Mouse (Mus musculus) ovary, adult 18-20 months (tissue): ENCODE results near the gene Plb1.

Experiments used
- DNase-seq: peaks from one replicate; pipeline ENCODE4 v3.0.0; 2022; ENCODE audit warnings: low spot score, mixed read lengths

The Plb1 gene

GRCm38 (mm10) chr5:32245385-32245784 is 12.9 kb downstream of the Plb1 start:
- no peak for DNase-seq

DNA sequence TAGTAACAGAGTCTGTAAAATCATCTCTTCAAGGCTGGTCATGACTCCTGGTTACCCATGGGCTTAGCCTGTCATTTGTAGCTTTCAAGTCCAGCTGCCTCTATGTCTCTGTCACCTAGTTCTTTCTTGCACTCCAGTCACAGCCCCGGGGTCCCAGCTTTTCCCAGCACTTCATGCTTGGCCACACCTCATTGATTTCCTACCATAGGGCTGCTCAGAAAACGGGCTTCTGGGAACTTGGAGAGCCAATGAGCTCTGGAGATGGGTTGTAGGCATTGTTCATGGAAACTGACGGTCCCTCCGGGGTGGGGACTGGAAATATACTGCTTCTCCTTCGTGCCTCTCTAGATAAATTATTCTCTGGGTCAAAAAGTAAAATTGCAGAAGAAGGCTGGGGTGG is 28.2 kb downstream of the Plb1 start:
- no peak for DNase-seq

DNA sequence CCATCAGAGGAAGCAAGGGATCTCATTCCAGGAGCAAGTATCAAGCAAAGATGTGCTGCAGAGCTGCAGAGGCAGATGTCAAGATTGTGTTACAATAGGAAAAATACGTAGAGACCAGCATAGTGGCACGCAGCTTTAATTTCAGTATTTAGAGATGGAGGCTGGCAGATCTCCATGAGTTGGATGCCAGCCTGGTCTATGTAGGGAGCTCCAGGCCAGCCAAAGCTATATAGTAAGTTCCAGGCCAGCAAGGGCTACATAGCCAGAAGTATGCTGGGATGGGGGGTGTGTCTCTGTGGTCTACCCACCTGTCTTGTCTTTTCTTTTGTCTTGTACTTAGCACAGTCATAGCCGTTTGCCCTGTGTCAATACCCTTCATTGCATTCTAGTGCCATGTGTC is 28.7 kb downstream of the Plb1 start:
- DNase-seq: no peak

- DNase-seq: no peak
Measured at GRCm38 (mm10) chr5:32262534-32262933, 30.0 kb downstream of the Plb1 start.

GRCm38 (mm10) chr5:32272502-32272901 is 40.0 kb downstream of the Plb1 start:
- no peak for DNase-seq

- DNase-seq: no peak
Measured at GRCm38 (mm10) chr5:32278000-32278694, 45.6 kb downstream of the Plb1 start.

GRCm38 (mm10) chr5:32280066-32280465 is 47.6 kb downstream of the Plb1 start:
- no peak for DNase-seq

DNA sequence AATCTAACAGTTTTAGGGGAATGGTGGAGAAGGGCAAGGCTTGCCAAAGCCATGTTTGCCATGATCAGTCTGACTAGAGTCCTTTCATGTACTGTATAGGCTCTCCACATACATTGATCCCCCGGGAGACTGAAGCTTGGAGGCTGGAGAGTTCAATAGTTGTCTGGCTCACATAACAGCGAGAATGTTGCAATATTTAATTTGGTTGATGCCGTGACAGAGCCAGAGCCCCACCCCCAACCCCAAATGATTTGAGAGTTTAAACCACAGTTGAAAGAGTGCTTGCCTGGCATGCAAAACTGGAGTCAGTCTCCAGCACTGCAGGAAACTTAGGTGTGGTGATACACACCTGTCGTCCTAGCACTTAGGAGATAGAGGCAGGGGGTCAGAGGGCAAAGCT is 49.8 kb downstream of the Plb1 start:
- no peak for DNase-seq

DNA sequence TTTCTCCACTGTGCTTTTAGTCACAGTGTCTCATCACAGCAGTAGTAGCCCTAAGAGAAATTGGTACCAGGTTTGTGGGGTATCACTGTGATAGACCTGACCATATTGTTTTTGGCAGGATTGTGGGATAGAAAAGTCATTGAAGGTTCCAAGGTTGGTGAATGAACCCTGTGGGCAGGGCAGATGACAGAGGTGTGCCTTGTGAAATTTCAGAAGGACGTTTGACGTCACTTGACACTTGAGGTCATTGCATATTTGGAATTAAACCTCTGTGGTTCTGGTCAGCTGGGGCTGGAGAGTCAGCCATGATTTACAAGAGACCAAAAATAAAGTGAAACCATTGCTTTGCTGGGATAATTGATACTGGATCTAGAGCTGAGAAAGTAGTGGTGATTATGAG is 50.9 kb downstream of the Plb1 start:
- no peak for DNase-seq

- DNase-seq: no peak
Measured at GRCm38 (mm10) chr5:32286315-32286714, 53.8 kb downstream of the Plb1 start.

GRCm38 (mm10) chr5:32288021-32288420 is 55.5 kb downstream of the Plb1 start:
- DNase-seq: no peak

DNA sequence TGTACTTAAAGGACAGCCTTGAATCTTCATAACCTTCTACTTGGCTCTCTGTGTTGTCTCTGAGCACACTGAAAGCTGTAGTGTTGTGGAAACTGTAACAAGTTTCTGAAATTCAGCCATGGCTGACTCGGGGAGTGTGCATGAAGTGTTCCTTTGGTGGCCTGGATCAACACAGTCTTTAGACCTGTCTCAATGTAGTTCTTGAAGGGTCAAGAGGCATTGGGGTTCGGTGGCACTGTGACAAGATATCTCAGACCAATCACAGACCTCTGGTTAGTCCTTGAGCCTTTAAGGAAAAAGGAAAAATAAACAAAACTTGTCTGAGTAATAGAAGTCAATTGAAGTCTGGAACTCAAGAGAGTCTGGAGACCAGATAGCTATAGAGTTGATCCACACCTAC is 58.8 kb downstream of the Plb1 start:
- no peak for DNase-seq

DNA sequence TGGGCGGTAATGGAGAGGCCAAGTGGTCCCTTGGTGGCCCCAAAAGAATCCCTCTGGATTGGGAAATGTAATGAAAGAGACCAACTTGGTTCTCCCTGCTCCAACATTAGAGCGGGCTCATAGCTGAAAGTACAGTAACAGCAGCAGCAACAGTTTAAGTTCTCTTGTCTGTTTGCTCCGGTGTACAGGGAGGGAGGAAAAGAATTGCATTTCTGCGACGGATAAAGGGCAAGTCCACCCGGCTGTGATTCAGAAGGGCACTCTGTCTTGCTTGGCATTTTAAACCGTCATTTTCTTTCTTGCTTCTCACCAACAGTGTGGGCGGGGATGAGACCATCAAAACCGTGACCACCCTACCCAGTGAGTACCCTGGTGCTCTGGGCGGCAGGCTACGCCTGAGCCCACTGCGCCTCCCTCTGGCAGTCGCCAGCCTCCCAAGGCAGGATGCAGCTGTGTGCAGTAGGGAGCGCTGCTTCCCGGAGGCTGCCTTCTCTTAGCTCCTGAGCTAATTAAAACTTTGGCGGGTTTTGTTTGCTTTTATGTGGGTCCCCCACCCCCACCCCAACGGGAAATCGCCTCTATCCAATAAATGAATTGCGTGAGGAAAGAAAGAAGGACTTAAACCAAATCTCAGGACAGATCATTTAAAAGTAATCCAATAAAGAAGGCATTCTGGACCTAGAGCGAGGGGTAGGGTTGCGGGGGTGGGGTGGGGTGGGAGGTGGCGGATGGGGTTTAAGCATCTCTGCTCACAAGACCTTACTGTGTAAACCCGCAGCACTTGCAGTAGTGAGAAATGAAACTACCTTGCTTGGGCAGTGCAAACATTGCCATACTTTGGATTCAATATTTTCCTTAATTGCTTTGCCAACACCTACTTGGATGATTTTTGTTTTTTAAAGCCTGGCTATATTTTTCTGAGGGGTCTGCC is 70.7 kb downstream of the Plb1 start:
- DNase-seq: peak; percentile 24

DNA sequence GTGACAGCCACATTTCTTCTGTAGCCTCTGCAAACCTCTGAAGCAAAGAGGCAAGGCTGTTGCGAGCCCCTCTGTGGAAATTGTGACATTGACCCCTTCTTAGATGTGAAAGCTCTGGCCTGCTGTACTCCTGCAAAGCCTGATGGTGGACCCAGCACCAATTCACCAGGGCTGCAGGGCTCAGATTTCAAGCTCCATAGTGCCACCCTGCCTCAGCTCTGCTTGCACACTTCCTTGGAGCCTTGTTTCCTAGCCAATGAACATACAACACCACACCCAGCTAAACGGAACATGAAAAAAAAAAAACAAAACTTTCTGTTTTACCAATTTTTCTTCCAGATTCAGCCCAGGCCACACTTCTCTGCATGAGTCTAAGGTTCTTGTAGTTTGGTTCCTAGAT is 74.6 kb downstream of the Plb1 start:
- DNase-seq: no peak

GRCm38 (mm10) chr5:32308647-32309046 is 76.1 kb downstream of the Plb1 start:
- no peak for DNase-seq

DNA sequence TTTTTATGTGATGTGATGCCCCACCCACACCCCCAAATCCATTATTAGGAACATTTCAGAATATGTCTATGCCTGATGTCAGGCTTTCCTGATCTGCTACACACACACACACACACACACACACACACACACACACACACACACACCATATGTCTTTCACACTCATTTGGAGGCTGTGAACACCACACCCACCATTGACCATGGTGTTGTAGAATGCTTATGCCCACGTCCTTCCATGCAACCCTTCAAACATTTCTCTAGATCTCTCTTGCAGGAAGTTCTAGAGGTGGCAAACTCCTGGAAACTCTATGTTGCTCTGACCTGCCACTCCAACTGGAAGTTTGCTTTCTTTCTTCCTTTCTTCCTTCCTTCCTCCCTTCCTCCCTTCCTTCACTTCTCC is 77.2 kb downstream of the Plb1 start:
- no peak for DNase-seq

- no peak for DNase-seq
Measured at GRCm38 (mm10) chr5:32310802-32311201, 78.3 kb downstream of the Plb1 start.

DNA sequence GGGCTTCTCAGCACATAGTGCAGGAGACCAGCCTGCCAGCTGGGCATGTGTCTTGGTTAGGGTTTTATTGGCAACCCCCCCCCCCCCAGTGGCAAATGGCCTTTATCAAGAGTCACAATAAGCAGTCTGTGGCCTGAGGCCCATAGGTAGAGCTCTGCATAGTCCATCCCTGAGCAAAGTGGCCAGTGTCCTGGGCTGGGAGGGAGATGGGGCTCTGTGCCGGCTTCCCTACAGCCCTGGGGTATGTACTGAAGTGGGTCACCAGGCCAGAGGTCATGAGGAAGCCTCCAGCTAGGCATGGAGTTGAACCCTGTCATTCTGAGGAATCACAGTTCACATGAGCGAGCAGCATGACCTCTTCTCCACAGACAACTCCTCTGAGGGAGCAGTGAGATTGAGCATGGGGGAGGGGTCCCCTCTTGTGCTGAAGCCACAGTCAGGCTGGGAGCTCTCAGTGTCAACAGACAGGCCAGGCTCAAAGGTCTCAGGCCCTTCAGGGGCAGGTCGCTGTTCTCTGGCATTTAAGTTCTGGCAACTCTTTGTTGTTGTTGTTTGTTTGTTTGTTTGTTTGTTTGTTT is 79.2 kb downstream of the Plb1 start:
- no peak for DNase-seq

DNA sequence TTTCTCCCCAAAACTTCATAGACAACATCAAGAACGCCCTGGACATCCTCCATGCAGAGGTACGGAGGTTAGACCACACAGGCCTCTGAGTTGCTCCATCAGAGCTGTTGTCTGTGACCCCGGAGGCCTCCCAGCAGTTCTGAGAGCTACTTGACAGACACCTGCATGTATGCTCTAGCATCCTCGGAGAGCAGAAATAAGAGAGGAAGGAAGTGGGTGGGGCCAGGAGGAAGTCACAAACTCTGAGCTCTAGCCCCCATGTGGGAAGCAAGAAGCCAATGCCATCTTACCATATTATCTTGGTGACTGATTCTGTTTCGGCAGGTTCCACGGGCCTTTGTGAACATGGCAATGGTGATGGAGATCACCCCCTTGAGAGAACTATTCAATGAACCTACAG is 81.2 kb downstream of the Plb1 start:
- DNase-seq: no peak

DNA sequence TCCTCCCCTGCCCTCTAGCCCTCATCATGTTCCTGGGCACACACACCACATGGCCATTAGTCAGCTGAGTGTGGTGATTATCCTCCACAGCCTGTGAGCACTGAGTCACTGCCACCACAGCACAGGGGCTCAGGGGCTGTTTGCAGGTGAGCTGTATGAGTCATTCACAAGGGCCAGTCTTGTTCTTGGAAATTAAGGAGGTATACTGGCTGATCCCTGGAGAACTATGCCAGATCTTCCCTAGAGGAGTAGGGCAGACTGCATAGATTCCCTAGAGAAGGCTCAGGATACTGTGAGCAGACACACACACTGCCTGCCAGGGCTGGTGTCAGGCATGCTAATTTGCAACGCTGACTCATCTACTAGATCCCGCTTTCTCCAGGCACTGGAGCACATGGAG is 82.2 kb downstream of the Plb1 start:
- DNase-seq: no peak

GRCm38 (mm10) chr5:32322146-32322811 is 89.8 kb downstream of the Plb1 start:
- DNase-seq: no peak

GRCm38 (mm10) chr5:32328139-32328538 is 95.6 kb downstream of the Plb1 start:
- no peak for DNase-seq

DNA sequence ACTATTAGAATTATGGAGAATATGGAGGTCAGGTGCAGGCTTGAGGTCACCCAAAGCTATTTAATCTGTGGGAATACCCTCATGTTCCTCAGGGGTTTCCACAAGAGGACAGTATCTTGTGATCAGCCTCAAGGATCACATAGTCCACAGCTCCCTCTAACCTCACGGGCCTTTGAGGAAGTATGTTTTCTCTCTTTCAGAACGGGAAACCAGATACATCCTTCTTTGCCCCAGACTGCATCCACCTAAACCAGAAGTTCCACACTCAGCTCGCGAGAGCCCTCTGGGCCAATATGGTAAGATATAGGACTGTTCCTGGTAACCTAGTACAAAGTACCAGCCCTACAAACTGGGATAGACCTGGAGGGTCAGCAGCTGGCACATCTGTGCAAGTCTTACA is 100.1 kb downstream of the Plb1 start:
- no peak for DNase-seq
